Mouse (Mus musculus): Measurements from ENCODE around the gene Gnaz.

- TF ChIP-seq USF1 (IDR thresholded peaks at IDR 0.05; ENCODE audit: low read depth) (no peak), CTCF (IDR thresholded peaks at IDR 0.05; ENCODE audit: control insufficient read depth, insufficient read depth, insufficient read length) (no peak)
These were observed 36.4 kb upstream of the Gnaz start for GRCm38 (mm10) chr10:74930541-74930940.
